ENCODE assay signal across 25 mouse cellular contexts in the genomic region with DNA sequence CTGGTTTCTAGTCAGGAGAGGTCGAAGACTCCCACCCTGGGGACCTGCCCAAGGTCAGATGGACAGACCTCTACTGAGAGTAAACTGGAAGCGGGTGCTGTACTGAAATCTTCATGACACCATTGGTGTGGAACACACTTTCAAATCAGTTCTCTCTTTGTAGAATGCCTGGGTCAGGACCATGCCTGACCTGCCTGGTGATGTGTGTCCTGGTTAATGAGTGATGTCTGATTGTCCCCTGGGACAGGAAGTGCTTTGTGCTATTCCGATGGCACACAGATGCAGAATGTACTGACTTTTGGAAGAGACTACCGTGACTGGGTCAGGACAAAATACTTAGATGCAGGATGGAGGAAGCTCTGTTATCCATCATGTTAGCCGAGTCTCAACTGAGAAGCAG. TPM values are rescaled to one million over a fixed set of nuclear protein-coding genes. Genes with fewer than 3 reads are reported as not detected.
DNase-seq lines count a peak whose midpoint lies in the region; ATAC-seq and TF ChIP-seq lines count a peak whose summit lies in the region.
"Had no signal": no experiment of that assay in that cellular context is flagged by ENCODE, and none has a peak within 500 bp of the region (broad histone marks: within the 10 kb centered on the region; RNA-seq: fewer than 3 reads in every experiment).

No protein-coding gene starts in this region.

- H3K27me3 ChIP-seq in intestine, postnatal 0 days (replicated peaks; ENCODE audit: control insufficient read depth, insufficient read depth, low read length): no peaks in the 10 kb centered on the region
- no peaks in the 10 kb centered on the region for H3K27me3 ChIP-seq in intestine, embryonic 16.5 days (replicated peaks; ENCODE audit: control insufficient read depth, insufficient read depth, low read length)
- no peaks in the 10 kb centered on the region for H3K27me3 ChIP-seq in kidney, postnatal 0 days (ENCODE audit: insufficient read depth, low read length)
- H3K27me3 ChIP-seq: hindbrain, embryonic 13.5 days; liver, embryonic 12.5 days had no signal

- DNase-seq in kidney, adult 8-10 months: peak; percentile 28 to 36
- DNase-seq in kidney, postnatal 0 days (ENCODE audit: low spot score): no peak
- peak; percentile 42 for DNase-seq in retina, postnatal 1 day
- no peak for DNase-seq in c-Kit-positive CD71-positive TER-119-positive erythroid progenitor cells, embryonic 14.5 days (ENCODE audit: low spot score)
- DNase-seq in urinary bladder, adult 2 months (ENCODE audit: low spot score): no peak
- DNase-seq: cerebellum, adult 18-20 months; cerebellum, postnatal 14 days; forebrain, postnatal 0 days; gastrocnemius, postnatal 14 days; heart, adult 11 months; heart, postnatal 36 days; layer of hippocampus, postnatal 36 days; left cerebral cortex, postnatal 4 days; midbrain, embryonic 14.5 days; right cerebral cortex, adult 18-20 months; spleen, adult 18-20 months; thymus, adult 18-20 months had no signal

- 76% methylated on average over 5 of the region's 5 CpGs for WGBS in intestine, postnatal 0 days
- WGBS in intestine, embryonic 16.5 days: 70% methylated on average over 5 of the region's 5 CpGs
- WGBS in kidney, postnatal 0 days: 45% methylated on average over 5 of the region's 5 CpGs

- TF ChIP-seq CTCF in intestine, postnatal 0 days (IDR thresholded peaks at IDR 0.05; ENCODE audit: low read depth): no peak
- TF ChIP-seq CTCF in kidney, postnatal 0 days (IDR thresholded peaks at IDR 0.05; ENCODE audit: low read depth): no peak

- H3K4me3 ChIP-seq in intestine, postnatal 0 days (ENCODE audit: low read depth, low read length): no peak overlapping the region
- H3K4me3 ChIP-seq in intestine, embryonic 16.5 days (ENCODE audit: low read length): no peak overlapping the region
- no peak overlapping the region for H3K4me3 ChIP-seq in kidney, postnatal 0 days (replicated peaks; ENCODE audit: low read depth, low read length)
- H3K4me3 ChIP-seq: erythroblast, embryonic 14.5 days; hindbrain, embryonic 13.5 days; liver, embryonic 12.5 days had no signal

- H3K9ac ChIP-seq in intestine, postnatal 0 days (ENCODE audit: low read depth, low read length): no peak overlapping the region
- no peak overlapping the region for H3K9ac ChIP-seq in intestine, embryonic 16.5 days (ENCODE audit: low read depth, low read length)
- H3K9ac ChIP-seq in kidney, postnatal 0 days (ENCODE audit: low read depth, low read length): no peak overlapping the region
- H3K9ac ChIP-seq: forebrain, postnatal 0 days; hindbrain, embryonic 13.5 days; liver, postnatal 0 days had no signal

- no peaks in the 10 kb centered on the region for H3K9me3 ChIP-seq in intestine, postnatal 0 days (ENCODE audit: control insufficient read depth)
- H3K9me3 ChIP-seq in intestine, embryonic 16.5 days (ENCODE audit: control insufficient read depth, low read length): no peaks in the 10 kb centered on the region
- H3K9me3 ChIP-seq in kidney, postnatal 0 days (replicated peaks; ENCODE audit: low read length): no peaks in the 10 kb centered on the region
- H3K9me3 ChIP-seq: hindbrain, embryonic 13.5 days; liver, embryonic 12.5 days had no signal

- H3K4me2 ChIP-seq in intestine, postnatal 0 days (replicated peaks; ENCODE audit: low read depth): no peak overlapping the region
- H3K4me2 ChIP-seq in intestine, embryonic 16.5 days (ENCODE audit: low read depth, low read length): no peak overlapping the region
- H3K4me2 ChIP-seq in kidney, postnatal 0 days (ENCODE audit: low read length): no peak overlapping the region
- H3K4me2 ChIP-seq: heart, embryonic 11.5 days; hindbrain, embryonic 13.5 days had no signal

- H3K4me1 ChIP-seq in intestine, postnatal 0 days (replicated peaks; ENCODE audit: control insufficient read depth, insufficient read depth, low read length): no peaks in the 10 kb centered on the region
- H3K4me1 ChIP-seq in intestine, embryonic 16.5 days (ENCODE audit: control insufficient read depth, insufficient read depth, low read length): no peaks in the 10 kb centered on the region
- peaks cover 25% of the 10 kb centered on the region; the same call in 1 of the 2 replicates for H3K4me1 ChIP-seq in kidney, postnatal 0 days (replicated peaks; ENCODE audit: insufficient read depth, low read length)
- H3K4me1 ChIP-seq: hindbrain, embryonic 13.5 days had no signal

- H3K36me3 ChIP-seq in intestine, postnatal 0 days (ENCODE audit: control insufficient read depth, insufficient read depth): no peaks in the 10 kb centered on the region
- no peaks in the 10 kb centered on the region for H3K36me3 ChIP-seq in intestine, embryonic 16.5 days (ENCODE audit: control insufficient read depth, insufficient read depth, low read length)
- no peaks in the 10 kb centered on the region for H3K36me3 ChIP-seq in kidney, postnatal 0 days (ENCODE audit: insufficient read depth, low read length)
- H3K36me3 ChIP-seq: liver, embryonic 12.5 days had no signal

- ATAC-seq in intestine, postnatal 0 days: 0 out of 2 replicates have a peak, but pooled peaks have one; percentile 33
- ATAC-seq in intestine, embryonic 16.5 days: no peak; the same call in 1 of the 2 replicates
- peak; percentile 86 for ATAC-seq in kidney, postnatal 0 days (replicated peaks; ENCODE audit: low FRiP score, low read depth)
- ATAC-seq: forebrain, postnatal 0 days; liver, embryonic 12.5 days; liver, postnatal 0 days had no signal

- no peak overlapping the region for H3K27ac ChIP-seq in intestine, postnatal 0 days (ENCODE audit: low read depth, low read length)
- H3K27ac ChIP-seq in intestine, embryonic 16.5 days (ENCODE audit: low read length): no peak overlapping the region
- no peak overlapping the region for H3K27ac ChIP-seq in kidney, postnatal 0 days
- H3K27ac ChIP-seq: hindbrain, embryonic 13.5 days; liver, embryonic 12.5 days; stomach, postnatal 0 days had no signal

RNA-seq across cellular contexts. Expression of gene Lypd6b, which starts 17.0 kb away (rescaled TPM):
- polyA plus RNA-seq in intestine, postnatal 0 days (2015; fragmentation: Nextera tagmentation; extraction: Ambion mirVana): 0.68 and 0.73 TPM in 2 replicates
- 2.0 and 2.6 TPM in 2 replicates for polyA plus RNA-seq in intestine, embryonic 16.5 days (2015; fragmentation: Nextera tagmentation; extraction: Ambion mirVana)
- polyA plus RNA-seq in kidney, postnatal 0 days (2015; fragmentation: Nextera tagmentation; extraction: Ambion mirVana): 8.2 and 8.9 TPM in 2 replicates
- 6.8 and 7.7 TPM in 2 replicates for polyA plus RNA-seq in urinary bladder, adult 2 months (2012; rRNA removed)
- polyA plus RNA-seq: erythroblast, embryonic 14.5 days; liver, postnatal 0 days had no signal

Comparison
In these comparisons a context has a peak if more than half of its experiments do, and no peak if none do; other contexts are left out.
1. DNase-seq: peak in kidney, adult 8-10 months (2 of 2) and retina, postnatal 1 day (single experiment); none in kidney, postnatal 0 days (single experiment), c-Kit-positive CD71-positive TER-119-positive erythroid progenitor cells, embryonic 14.5 days (single experiment) and urinary bladder, adult 2 months (single experiment).